Mouse (Mus musculus) midbrain, embryonic 10.5 days (tissue): ENCODE measurements around the gene Sox6. TPM values are rescaled to one million over a fixed set of nuclear protein-coding genes. Genes with fewer than 3 reads are reported as not detected.

Experiments
- DNase-seq: peaks from one replicate; pipeline ENCODE4 v3.0.0-alpha.2; 2017; ENCODE audit warnings: low spot score
- H3K27ac ChIP-seq: fragments of 300-500 bp; sonication (generic); replicated peaks from 2 replicates; pipeline ENCODE4 v1.5.1; 2016; ENCODE audit warnings: mild to moderate bottlenecking
- H3K27me3 ChIP-seq: fragments of 300-500 bp; sonication (generic); 2 replicates; pipeline ENCODE4 v1.6.1; 2016; ENCODE audit warnings: low read depth, mild to moderate bottlenecking; ENCODE audit not compliant: poor library complexity, severe bottlenecking
- H3K36me3 ChIP-seq: fragments of 300-500 bp; sonication (generic); 2 replicates; pipeline ENCODE4 v1.6.1; 2016; ENCODE audit warnings: mild to moderate bottlenecking, moderate library complexity
- H3K4me1 ChIP-seq: fragments of 300-500 bp; sonication (generic); 2 replicates; pipeline ENCODE4 v1.6.1; 2016
- H3K4me3 ChIP-seq: fragments of 300-500 bp; sonication (generic); 2 replicates; pipeline ENCODE4 v1.5.1; 2016; ENCODE audit warnings: mild to moderate bottlenecking, moderate library complexity
- H3K9me3 ChIP-seq: fragments of 300-500 bp; sonication (generic); replicated peaks from 2 replicates; pipeline ENCODE4 v1.6.1; 2016; ENCODE audit warnings: mild to moderate bottlenecking
- WGBS: fragments of 180-500 bp; shearing (Covaris S2); methylation state at CpG from one replicate; pipeline ENCODE4 v1.1.7; 2016; 5-methylcytosine and 5-hydroxymethylcytosine counted together
- polyA plus RNA-seq: library from polyadenylated mRNA; unstranded; fragments of >200 nt; fragmentation: Nextera tagmentation; extraction: Ambion mirVana; gene quantifications from 2 replicates; pipeline ENCODE4 v1.2.1, GENCODE M21; 2016

Sox6 gene
- polyA plus RNA-seq, 1 experiment from 2014 or later: 25.5 TPM

GRCm38 (mm10) chr7:115783982-115784917, 254.3 kb downstream of the Sox6 start:
- 88% methylated on average over 8 of the region's 8 CpGs for WGBS
- DNase-seq: no peak

GRCm38 (mm10) chr7:115780148-115780547, 258.4 kb downstream of the Sox6 start:
- Histone ChIP-seq H3K4me3 (no peak overlapping the region), H3K36me3 (peaks cover 4% of the 10 kb centered on the region; the same call in 1 of the 2 replicates), H3K4me1 (peaks cover 28% of the 10 kb centered on the region), H3K27ac (no peak overlapping the region), H3K9me3 (0 out of 2 replicates have a peak, but pooled peaks cover 3% of the 10 kb centered on the region), H3K27me3 (no peaks in the 10 kb centered on the region)
- no peak for DNase-seq
- WGBS: 88% methylated on average over 4 of the region's 4 CpGs

More at GRCm38 (mm10) chr7:115783982-115784917, 254.3 kb downstream of the Sox6 start:
- H3K27ac ChIP-seq: no peak overlapping the region
- H3K4me1 ChIP-seq: peaks cover 6% of the 10 kb centered on the region
- H3K4me3 ChIP-seq: no peak overlapping the region
- no peaks in the 10 kb centered on the region for H3K9me3 ChIP-seq
- no peaks in the 10 kb centered on the region for H3K27me3 ChIP-seq
- H3K36me3 ChIP-seq: peaks cover 4% of the 10 kb centered on the region; the same call in 1 of the 2 replicates

GRCm38 (mm10) chr7:115779544-115779943, 259.1 kb downstream of the Sox6 start:
- 95% methylated on average over 2 of the region's 2 CpGs for WGBS
- H3K9me3 ChIP-seq: 0 out of 2 replicates have a peak, but pooled peaks cover 3% of the 10 kb centered on the region
- no peak for DNase-seq
- H3K36me3 ChIP-seq: peaks cover 4% of the 10 kb centered on the region; the same call in 1 of the 2 replicates
- H3K4me3 ChIP-seq: no peak overlapping the region
- peaks cover 28% of the 10 kb centered on the region for H3K4me1 ChIP-seq
- no peaks in the 10 kb centered on the region for H3K27me3 ChIP-seq
- no peak overlapping the region for H3K27ac ChIP-seq

GRCm38 (mm10) chr7:115776736-115777135, 261.9 kb downstream of the Sox6 start:
- Histone ChIP-seq H3K4me1 (peaks cover 23% of the 10 kb centered on the region), H3K4me3 (no peak overlapping the region), H3K9me3 (0 out of 2 replicates have a peak, but pooled peaks cover 3% of the 10 kb centered on the region), H3K27ac (peak overlapping the region; percentile 72), H3K36me3 (peaks cover 4% of the 10 kb centered on the region; the same call in 1 of the 2 replicates), H3K27me3 (no peaks in the 10 kb centered on the region)
- 49% methylated on average over 7 of the region's 7 CpGs for WGBS
- peak; percentile 19 for DNase-seq

- H3K4me1 ChIP-seq: peaks cover 23% of the 10 kb centered on the region
- DNase-seq: no peak
- H3K9me3 ChIP-seq: 0 out of 2 replicates have a peak, but pooled peaks cover 3% of the 10 kb centered on the region
- H3K27ac ChIP-seq: peak overlapping the region; percentile 72
- H3K27me3 ChIP-seq: no peaks in the 10 kb centered on the region
- WGBS: 41% methylated on average over 5 of the region's 5 CpGs
- H3K4me3 ChIP-seq: no peak overlapping the region
- peaks cover 4% of the 10 kb centered on the region; the same call in 1 of the 2 replicates for H3K36me3 ChIP-seq
Observed at GRCm38 (mm10) chr7:115776324-115776723, 262.3 kb downstream of the Sox6 start.

- 88% methylated on average over 8 of the region's 8 CpGs for WGBS
- no peak for DNase-seq
- Histone ChIP-seq H3K4me3 (no peak overlapping the region), H3K9me3 (no peaks in the 10 kb centered on the region), H3K36me3 (no peaks in the 10 kb centered on the region), H3K27ac (no peak overlapping the region), H3K27me3 (no peaks in the 10 kb centered on the region), H3K4me1 (0 out of 2 replicates have a peak, but pooled peaks cover 4% of the 10 kb centered on the region)
Observed at GRCm38 (mm10) chr7:115766316-115766715, 272.3 kb downstream of the Sox6 start.

GRCm38 (mm10) chr7:115763851-115764250, 274.7 kb downstream of the Sox6 start:
- Histone ChIP-seq H3K9me3 (no peaks in the 10 kb centered on the region), H3K36me3 (no peaks in the 10 kb centered on the region)
- 86% methylated on average over 2 of the region's 2 CpGs for WGBS

GRCm38 (mm10) chr7:115758172-115758571, 280.4 kb downstream of the Sox6 start:
- H3K9me3 ChIP-seq: no peaks in the 10 kb centered on the region
- WGBS: 51% methylated on average over 1 of the region's 1 CpGs
- no peaks in the 10 kb centered on the region for H3K27me3 ChIP-seq
- no peak overlapping the region for H3K4me3 ChIP-seq
- H3K36me3 ChIP-seq: no peaks in the 10 kb centered on the region
- peaks cover 6% of the 10 kb centered on the region for H3K4me1 ChIP-seq
- H3K27ac ChIP-seq: no peak overlapping the region
- DNase-seq: no peak

More at GRCm38 (mm10) chr7:115763851-115764250, 274.7 kb downstream of the Sox6 start:
- H3K4me3 ChIP-seq: no peak overlapping the region
- DNase-seq: no peak
- no peaks in the 10 kb centered on the region for H3K27me3 ChIP-seq
- H3K4me1 ChIP-seq: 0 out of 2 replicates have a peak, but pooled peaks cover 4% of the 10 kb centered on the region
- H3K27ac ChIP-seq: no peak overlapping the region

GRCm38 (mm10) chr7:115755272-115755671, 283.3 kb downstream of the Sox6 start:
- Histone ChIP-seq H3K4me3 (no peak overlapping the region), H3K9me3 (no peaks in the 10 kb centered on the region), H3K27ac (no peak overlapping the region), H3K36me3 (no peaks in the 10 kb centered on the region), H3K27me3 (no peaks in the 10 kb centered on the region), H3K4me1 (peaks cover 31% of the 10 kb centered on the region)
- 62% methylated on average over 4 of the region's 4 CpGs for WGBS
- no peak for DNase-seq

GRCm38 (mm10) chr7:115754216-115754615, 284.4 kb downstream of the Sox6 start:
- no peaks in the 10 kb centered on the region for H3K27me3 ChIP-seq
- H3K27ac ChIP-seq: no peak overlapping the region
- WGBS: 92% methylated on average over 7 of the region's 7 CpGs
- no peak overlapping the region for H3K4me3 ChIP-seq
- no peaks in the 10 kb centered on the region for H3K9me3 ChIP-seq
- H3K4me1 ChIP-seq: peaks cover 34% of the 10 kb centered on the region
- H3K36me3 ChIP-seq: no peaks in the 10 kb centered on the region
- no peak for DNase-seq

GRCm38 (mm10) chr7:115752121-115752634, 286.4 kb downstream of the Sox6 start:
- H3K36me3 ChIP-seq: no peaks in the 10 kb centered on the region
- peaks cover 49% of the 10 kb centered on the region for H3K4me1 ChIP-seq
- 41% methylated on average over 5 of the region's 5 CpGs for WGBS
- DNase-seq: no peak
- H3K4me3 ChIP-seq: no peak overlapping the region
- no peaks in the 10 kb centered on the region for H3K27me3 ChIP-seq
- H3K9me3 ChIP-seq: no peaks in the 10 kb centered on the region
- H3K27ac ChIP-seq: peak overlapping the region; percentile 50; the same call in 1 of the 2 replicates

GRCm38 (mm10) chr7:115751083-115751482, 287.5 kb downstream of the Sox6 start:
- 34% methylated on average over 3 of the region's 3 CpGs for WGBS
- no peaks in the 10 kb centered on the region for H3K9me3 ChIP-seq
- peak overlapping the region; percentile 50 for H3K27ac ChIP-seq
- H3K4me1 ChIP-seq: peaks cover 53% of the 10 kb centered on the region
- no peak for DNase-seq
- no peaks in the 10 kb centered on the region for H3K27me3 ChIP-seq
- H3K4me3 ChIP-seq: no peak overlapping the region
- H3K36me3 ChIP-seq: no peaks in the 10 kb centered on the region
